Mouse (Mus musculus): ENCODE measurements around the gene Luzp1.

Gene Luzp1

DNA sequence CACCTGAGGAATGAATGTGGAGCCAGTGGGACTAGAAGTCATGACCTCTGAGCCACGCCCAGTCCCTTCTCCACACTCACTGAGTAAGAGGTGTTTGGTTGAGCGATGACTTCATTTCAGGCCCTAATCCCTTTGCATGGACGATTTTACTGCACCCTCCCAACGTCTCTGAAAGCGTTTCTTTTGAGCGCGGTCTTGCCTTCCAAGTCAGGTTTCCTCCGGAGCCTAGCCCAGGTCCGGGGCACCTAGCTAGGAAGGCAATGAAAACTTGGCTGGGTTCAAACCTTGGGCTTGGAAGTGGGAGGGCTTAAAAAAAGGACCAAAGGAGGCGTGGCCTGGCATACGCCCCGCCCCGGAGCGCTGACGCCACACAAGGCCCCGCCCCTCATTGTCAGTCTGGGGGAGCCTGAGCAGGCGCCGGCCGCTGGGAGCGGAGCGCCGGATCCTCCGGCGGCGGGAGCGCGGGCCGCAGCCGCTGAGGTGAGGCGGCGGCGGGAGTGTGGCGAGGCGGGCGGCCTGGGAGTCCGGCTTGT lies at the start of gene Luzp1:
Gene Luzp1, plus strand, starts transcription at position 391 of the 533 bp plus-strand sequence.
- DNase-seq (ENCODE audit: low spot score), result peak; percentile 94

DNA sequence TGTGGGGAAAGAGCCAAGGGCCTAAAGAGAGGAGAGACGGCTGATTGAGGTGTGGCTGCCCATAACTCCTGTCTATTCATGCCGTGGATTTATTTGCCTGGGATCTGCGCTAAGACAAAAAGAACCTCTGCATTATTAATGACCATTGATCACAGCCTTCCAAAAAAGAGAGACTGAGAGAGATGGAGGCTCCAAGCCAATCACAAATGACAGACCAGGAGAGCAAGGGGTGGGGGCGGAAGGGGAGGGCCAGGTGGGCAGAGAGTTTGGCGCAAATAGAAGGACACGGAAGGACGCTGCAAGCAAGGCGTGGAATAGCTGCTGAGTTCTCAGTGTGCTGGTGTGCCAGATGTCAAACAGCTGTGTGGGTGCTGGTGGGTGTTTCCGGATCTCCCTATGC lies 46.3 kb upstream of the Luzp1 start, which contains the start of gene Htr1d:
Gene Htr1d, plus strand, starts transcription at position 301 of the 400 bp plus-strand sequence.
- DNase-seq (ENCODE audit: low spot score), result no peak

GRCm38 (mm10) chr4:136424120-136424999 lies 45.2 kb upstream of the Luzp1 start:
- no peak for DNase-seq (ENCODE audit: low spot score)

DNA sequence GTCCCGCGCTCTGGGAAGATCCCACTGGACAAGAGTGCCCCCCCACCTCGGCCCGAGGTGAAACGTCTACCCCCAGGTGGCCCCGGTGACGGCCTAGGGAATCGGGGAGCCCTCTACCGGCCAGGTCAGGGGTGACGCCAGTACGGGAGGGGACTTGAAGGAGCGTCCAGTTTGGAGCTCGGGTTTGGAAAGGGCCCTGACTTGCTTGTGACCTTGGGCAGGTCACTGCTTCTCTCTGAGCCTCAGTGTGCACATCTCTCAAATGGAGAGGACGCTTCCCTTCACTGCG lies 44.6 kb upstream of the Luzp1 start:
- peak; percentile 39 for DNase-seq (ENCODE audit: low spot score)

DNA sequence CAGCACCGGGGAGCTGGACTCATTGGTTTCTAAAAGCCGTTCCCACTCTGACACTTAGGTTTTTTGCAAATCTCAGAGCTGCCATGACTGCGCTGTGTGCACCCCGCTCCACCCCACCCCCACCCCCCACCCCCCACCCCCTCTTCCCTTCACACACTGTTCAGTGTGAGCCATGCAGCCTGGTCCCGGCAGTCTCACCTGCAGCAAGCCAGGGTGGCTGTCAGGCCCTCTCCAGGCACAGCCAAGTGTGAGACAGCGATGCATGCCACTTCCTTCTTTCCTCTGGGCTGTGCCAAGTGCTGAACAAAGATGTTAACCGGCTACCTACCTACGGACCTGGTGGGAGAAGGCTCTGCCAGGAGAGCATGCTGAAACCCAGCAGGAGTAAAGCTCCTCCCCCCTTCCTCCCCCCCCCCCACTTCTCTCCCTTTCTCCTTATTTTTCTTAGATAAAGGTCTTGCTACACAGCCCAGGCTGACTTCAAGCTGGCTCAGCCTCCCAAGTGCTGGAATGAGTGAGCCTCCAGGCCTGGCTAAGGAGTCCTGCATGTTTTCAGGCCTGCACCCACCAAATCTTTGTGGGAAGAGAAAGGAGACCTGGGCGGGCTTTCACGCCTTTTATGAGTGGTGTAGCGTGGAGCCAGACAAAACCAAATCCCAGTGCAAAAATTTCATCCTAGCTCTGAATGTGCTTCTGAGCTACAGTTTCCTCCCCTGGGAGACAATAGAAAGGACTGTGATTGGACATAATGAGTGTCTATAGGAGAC lies 38.8 kb upstream of the Luzp1 start:
- no peak for DNase-seq (ENCODE audit: low spot score)

DNA sequence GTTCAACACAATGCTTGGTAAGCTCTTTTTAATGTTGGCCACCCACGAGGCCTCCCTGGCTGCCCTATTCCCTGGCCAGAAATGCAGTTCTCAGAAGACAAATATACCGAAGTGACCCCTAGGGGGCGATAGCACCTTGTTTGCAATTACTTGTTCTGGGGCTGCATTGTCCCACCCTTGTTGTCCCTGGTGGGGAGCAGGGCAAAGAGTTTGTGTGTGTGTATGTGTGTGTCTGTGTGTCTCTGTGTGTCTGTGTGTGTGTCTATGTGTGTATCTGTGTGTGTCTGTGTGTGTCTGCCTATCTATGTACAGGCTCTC lies 38.2 kb upstream of the Luzp1 start:
- peak; percentile 68 for DNase-seq (ENCODE audit: low spot score)

DNA sequence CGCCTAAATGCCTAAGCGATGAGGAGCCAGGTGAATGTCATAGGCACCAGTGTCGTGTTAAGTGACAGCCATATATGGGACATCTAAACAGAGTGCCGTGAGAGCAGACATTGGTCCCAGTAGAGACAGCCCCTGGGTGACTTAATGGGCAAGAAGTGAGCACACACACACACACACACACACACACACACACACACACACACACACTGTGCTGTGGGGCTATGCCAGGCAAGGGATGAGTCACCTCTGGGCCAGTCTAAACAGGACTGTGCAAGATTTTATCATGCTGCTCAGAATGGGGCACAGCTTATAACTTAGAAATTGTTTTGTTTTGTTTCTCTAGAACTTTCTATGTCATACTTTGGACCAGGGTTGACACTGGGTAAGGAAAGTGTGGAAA lies 35.5 kb upstream of the Luzp1 start:
- DNase-seq (ENCODE audit: low spot score), result peak; percentile 58

- DNase-seq (ENCODE audit: low spot score), result peak; percentile 27
These were observed 30.5 kb upstream of the Luzp1 start for GRCm38 (mm10) chr4:136439106-136439505.

GRCm38 (mm10) chr4:136441354-136442043 lies 28.1 kb upstream of the Luzp1 start:
- no peak for DNase-seq (ENCODE audit: low spot score)

GRCm38 (mm10) chr4:136444561-136444960 lies 25.0 kb upstream of the Luzp1 start:
- no peak for DNase-seq (ENCODE audit: low spot score)

DNA sequence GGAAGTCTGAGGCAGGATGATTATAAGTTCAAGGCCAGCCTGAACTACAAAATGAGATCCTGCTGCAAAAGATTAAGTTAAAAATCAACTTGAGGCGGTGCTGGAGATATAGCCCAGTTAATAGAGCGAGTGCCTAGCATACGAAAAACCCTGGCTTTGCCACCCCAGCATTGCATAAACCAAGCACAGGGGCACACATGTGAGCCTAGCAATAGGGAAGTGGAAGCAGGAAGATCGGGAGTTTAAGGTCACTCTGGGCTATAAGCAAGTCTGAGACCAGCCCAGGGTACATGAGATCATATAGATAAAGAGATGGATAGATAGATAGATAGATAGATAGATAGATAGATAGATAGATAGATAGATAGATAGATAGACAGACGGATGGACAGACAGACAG lies 19.8 kb upstream of the Luzp1 start:
- DNase-seq (ENCODE audit: low spot score), result no peak

GRCm38 (mm10) chr4:136450271-136450670 lies 19.3 kb upstream of the Luzp1 start:
- DNase-seq (ENCODE audit: low spot score), result no peak

DNA sequence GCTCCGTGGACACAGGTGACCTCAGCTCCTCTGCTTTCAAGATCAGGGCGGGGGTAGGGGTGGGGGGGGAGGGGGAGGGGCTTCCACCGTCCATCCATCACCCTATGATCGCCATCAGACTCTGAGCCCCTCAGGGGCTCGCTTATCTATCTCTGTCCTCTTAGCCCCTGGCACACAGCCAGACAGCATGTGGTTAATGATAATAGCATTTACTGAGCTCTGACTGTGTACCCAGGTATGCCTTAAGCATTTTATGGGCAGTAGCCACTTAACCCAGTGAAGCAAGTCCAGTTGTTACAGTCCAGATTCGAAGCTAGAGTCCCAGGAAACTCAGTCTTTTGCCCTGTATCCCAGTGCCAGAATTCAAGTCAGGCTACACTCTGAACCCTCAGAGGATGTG lies 18.0 kb upstream of the Luzp1 start:
- DNase-seq (ENCODE audit: low spot score), result no peak

DNA sequence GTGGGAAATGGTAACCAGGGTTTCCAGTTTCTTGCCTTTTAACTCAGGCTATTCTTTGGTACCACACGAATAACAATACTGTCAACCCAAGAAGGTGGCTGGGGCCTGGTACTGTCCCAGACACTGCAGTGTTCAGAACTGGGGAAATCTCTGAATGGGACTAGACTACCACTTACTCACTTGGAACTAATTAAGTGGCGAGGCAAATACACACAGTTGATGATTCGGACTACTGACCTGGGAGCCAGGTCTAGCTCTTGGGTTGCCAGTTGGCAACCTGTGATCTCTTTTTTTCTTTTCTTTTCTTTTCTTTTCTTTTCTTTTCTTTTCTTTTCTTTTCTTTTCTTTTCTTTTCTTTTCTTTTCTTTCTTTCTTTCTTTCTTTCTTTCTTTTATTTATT lies 17.3 kb upstream of the Luzp1 start:
- no peak for DNase-seq (ENCODE audit: low spot score)

DNA sequence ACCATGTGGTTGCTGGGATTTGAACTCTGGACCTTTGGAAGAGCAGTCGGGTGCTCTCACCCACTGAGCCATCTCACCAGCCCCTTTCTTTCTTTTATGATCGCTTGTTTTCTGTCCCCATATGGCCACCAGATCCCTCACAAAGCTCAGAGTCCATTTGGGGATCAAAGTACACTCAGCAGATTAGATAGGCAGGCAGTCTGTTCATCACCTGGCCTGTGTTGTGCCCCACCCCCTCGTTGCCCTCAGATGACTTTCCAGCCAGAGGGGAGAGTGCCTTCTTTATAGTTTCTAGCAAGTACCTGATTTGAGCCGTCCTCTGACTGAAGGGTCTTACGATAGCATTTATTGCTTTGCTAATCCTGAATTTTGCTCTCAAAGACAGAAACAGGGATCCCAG lies 16.8 kb upstream of the Luzp1 start:
- no peak for DNase-seq (ENCODE audit: low spot score)

GRCm38 (mm10) chr4:136454850-136455260 lies 14.7 kb upstream of the Luzp1 start:
- peak; percentile 81 for DNase-seq (ENCODE audit: low spot score)

DNA sequence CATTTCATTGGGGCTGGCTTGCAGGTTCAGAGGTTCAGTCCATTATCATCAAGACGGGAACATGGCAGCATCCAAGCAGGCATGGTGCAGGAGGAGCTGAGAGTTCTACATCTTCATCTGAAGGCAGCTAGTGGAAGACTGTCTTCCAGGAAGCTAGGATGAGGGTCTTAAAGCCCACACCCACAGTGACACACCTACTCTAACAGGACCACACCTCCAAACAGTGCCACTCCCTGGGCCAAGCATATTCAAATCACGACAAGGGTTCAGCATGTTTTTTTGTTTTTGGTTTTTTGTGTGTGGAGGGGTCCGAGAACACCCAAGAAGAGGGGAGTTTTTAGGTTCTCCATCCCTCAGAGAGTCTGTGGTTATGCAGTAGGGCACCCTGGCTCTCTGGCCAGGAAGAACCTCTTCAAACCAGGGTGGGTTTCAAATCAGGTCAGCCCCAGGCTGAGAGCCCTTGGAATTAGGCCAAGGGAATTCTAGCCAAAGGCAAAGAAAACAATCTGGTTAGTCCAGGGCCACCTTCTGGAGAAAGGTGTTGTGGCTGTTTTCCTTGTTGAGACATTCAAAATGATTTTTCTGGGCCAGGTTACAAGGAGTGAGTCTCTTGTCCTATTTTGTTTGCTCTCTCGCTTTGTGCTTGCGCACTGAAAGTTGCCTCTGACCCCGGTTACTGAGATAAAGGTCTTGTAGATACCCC lies 12.9 kb upstream of the Luzp1 start:
- no peak for DNase-seq (ENCODE audit: low spot score)

- no peak for DNase-seq (ENCODE audit: low spot score)
These were observed 11.3 kb upstream of the Luzp1 start for GRCm38 (mm10) chr4:136458276-136458675.

GRCm38 (mm10) chr4:136459210-136459609 lies 10.4 kb upstream of the Luzp1 start:
- no peak for DNase-seq (ENCODE audit: low spot score)

GRCm38 (mm10) chr4:136461206-136461605 lies 8.4 kb upstream of the Luzp1 start:
- DNase-seq (ENCODE audit: low spot score), result no peak

- DNase-seq (ENCODE audit: low spot score), result no peak
These were observed 7.8 kb upstream of the Luzp1 start for GRCm38 (mm10) chr4:136461761-136462085.

All from urinary bladder, postnatal 25 days (tissue).